Mouse (Mus musculus) liver, embryonic 11.5 days (tissue): ENCODE results near the gene Nebl. TPM values are rescaled to one million over a fixed set of nuclear protein-coding genes. Genes with fewer than 3 reads are reported as not detected.

ENCODE experiments used
- ATAC-seq: fragments of 200-750 bp; cut with Nextera tagmentation; replicated peaks from 2 replicates; pipeline ENCODE4 v1.8.0; 2017; ENCODE audit warnings: moderate number of reproducible peaks, mild to moderate bottlenecking, moderate TSS enrichment, moderate library complexity; ENCODE audit not compliant: low FRiP score
- DNase-seq: peaks from one replicate; pipeline ENCODE4 v3.0.0-alpha.2; 2017; ENCODE audit warnings: low spot score
- H3K27ac ChIP-seq: fragments of 300-500 bp; sonication (generic); 2 replicates; pipeline ENCODE4 v1.5.1; 2014; ENCODE audit warnings: mild to moderate bottlenecking, low read depth, low read length, control low read depth
- H3K27me3 ChIP-seq: fragments of 300-500 bp; sonication (generic); replicated peaks from 2 replicates; pipeline ENCODE4 v1.6.1; 2014; ENCODE audit warnings: low read length, mixed read lengths; ENCODE audit not compliant: control insufficient read depth, insufficient read depth
- H3K36me3 ChIP-seq: fragments of 300-500 bp; sonication (generic); 2 replicates; pipeline ENCODE4 v1.6.1; 2014; ENCODE audit warnings: mild to moderate bottlenecking, low read length, moderate library complexity, mixed read lengths; ENCODE audit not compliant: control insufficient read depth, insufficient read depth
- H3K4me1 ChIP-seq: fragments of 300-500 bp; sonication (generic); replicated peaks from 2 replicates; pipeline ENCODE4 v1.6.1; 2014; ENCODE audit warnings: low read length, mixed read lengths; ENCODE audit not compliant: control insufficient read depth, insufficient read depth
- H3K4me2 ChIP-seq: fragments of 300-500 bp; sonication (generic); 2 replicates; pipeline ENCODE4 v1.6.1; 2014; ENCODE audit warnings: mild to moderate bottlenecking, control low read depth, moderate library complexity
- H3K4me3 ChIP-seq: fragments of 300-500 bp; sonication (generic); 2 replicates; pipeline ENCODE4 v1.5.1; 2014; ENCODE audit warnings: low read depth, low read length, control low read depth
- H3K9ac ChIP-seq: fragments of 300-500 bp; sonication (generic); 2 replicates; pipeline ENCODE4 v1.6.1; 2014; ENCODE audit warnings: low read depth, low read length, control low read depth
- H3K9me3 ChIP-seq: fragments of 300-500 bp; sonication (generic); 2 replicates; pipeline ENCODE4 v1.6.1; 2016; ENCODE audit warnings: low read length, inconsistent platforms, mixed read lengths; ENCODE audit not compliant: control insufficient read depth
- WGBS: fragments of 180-500 bp; shearing (Covaris S2); extraction: QIAGEN DNeasy Blood & Tissue Kit; methylation state at CpG from one replicate; pipeline ENCODE4 v1.1.7; 2014; 5-methylcytosine and 5-hydroxymethylcytosine counted together
- polyA plus RNA-seq: library from polyadenylated mRNA; unstranded; fragments of >200 nt; fragmentation: Nextera tagmentation; extraction: Ambion mirVana; gene quantifications from 2 replicates; pipeline ENCODE4 v1.2.1, GENCODE M21; 2014

The Nebl gene
- polyA plus RNA-seq, 1 experiment from 2014 or later, result 3.1 TPM

DNA sequence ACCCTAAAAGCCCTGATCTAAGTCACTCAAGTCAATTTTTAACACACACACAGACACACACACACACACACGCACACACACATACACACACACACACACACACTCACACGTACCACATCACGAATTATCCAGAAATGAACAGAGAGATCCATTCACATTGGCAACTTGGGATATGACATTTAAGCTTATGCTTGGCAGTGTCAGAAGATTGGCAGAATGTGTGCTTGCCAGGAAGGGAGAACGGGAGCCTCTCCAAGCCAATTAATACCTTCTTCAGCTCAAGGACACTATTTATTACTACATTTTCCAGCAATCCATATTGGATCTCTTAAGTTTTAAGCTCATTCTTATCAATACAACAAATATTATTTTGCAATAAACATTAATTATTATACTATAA is 303.1 kb downstream of the Nebl start:
- Histone ChIP-seq H3K4me1 (no peaks in the 10 kb centered on the region), H3K27me3 (no peaks in the 10 kb centered on the region), H3K9me3 (no peaks in the 10 kb centered on the region), H3K4me3 (no peak overlapping the region), H3K4me2 (no peak overlapping the region), H3K36me3 (no peaks in the 10 kb centered on the region), H3K27ac (no peak overlapping the region), H3K9ac (no peak overlapping the region)
- DNase-seq (no peak), ATAC-seq (no peak)
- WGBS, result 82% methylated on average over 4 of the region's 4 CpGs

DNA sequence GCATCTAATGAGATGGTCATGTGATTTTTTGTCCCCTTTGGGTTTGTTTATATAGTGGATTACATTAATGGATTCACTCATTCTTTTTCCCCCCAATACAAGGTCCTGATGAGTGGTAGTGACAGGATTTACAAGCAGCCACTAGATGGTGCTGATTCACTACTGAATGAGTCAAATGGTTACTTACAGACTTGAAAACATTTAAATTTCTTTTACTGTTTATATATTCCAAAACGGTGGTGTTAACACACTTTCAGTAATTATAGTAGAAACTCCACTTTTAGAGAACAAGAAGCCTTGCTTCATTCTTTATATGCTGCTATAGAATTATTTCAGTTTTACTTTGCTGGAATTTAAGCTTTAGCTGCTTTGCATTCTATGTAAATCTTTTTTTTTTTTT is 308.3 kb downstream of the Nebl start:
- 8% methylated on average over 1 of the region's 1 CpGs for WGBS
- Histone ChIP-seq H3K9ac (no peak overlapping the region), H3K4me1 (no peaks in the 10 kb centered on the region), H3K4me2 (no peak overlapping the region), H3K36me3 (no peaks in the 10 kb centered on the region), H3K9me3 (no peaks in the 10 kb centered on the region), H3K27ac (no peak overlapping the region), H3K27me3 (no peaks in the 10 kb centered on the region), H3K4me3 (no peak overlapping the region)
- ATAC-seq (no peak), DNase-seq (no peak)

DNA sequence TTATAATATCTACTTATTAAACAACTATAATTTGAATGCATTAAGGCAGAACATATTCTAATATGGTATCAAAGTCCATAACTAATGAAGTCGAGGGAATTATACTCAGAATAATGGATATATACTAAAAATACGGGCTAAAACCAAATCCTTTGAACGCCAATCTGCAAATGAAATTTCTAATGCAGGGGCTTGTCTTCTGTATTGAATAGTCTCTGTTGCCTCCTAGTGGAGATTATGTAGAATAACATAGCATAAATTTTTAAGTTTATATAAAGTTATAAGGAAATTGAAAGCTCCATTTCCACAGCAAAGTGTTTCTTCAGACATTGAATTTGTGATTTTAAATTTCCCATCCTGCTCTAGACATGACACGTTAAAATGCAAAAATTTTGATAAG is 315.9 kb downstream of the Nebl start:
- WGBS, result 19% methylated on average over 4 of the region's 4 CpGs
- Histone ChIP-seq H3K36me3 (no peaks in the 10 kb centered on the region), H3K9ac (no peak overlapping the region), H3K4me1 (no peaks in the 10 kb centered on the region), H3K27ac (no peak overlapping the region), H3K9me3 (no peaks in the 10 kb centered on the region), H3K4me3 (no peak overlapping the region), H3K27me3 (no peaks in the 10 kb centered on the region), H3K4me2 (no peak overlapping the region)
- ATAC-seq (no peak), DNase-seq (no peak)

DNA sequence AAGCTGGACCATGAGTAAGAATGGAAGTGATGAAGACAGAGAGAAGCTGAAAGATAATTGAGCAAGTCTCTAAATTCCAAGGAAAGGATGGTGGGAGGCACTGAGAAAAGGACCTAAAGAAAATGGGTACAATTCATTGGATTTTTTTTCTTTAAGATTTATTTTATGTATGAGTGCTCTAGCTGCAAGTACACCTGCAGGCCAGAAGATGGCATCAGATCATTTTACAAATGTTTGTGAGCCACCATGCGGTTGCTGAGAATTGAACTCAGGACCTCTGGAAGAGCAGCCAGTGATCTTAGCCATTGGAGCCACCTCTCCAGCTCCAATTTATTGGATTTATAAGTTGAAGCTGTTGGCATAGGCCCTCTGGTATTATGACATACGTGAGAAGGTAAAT is 316.9 kb downstream of the Nebl start:
- Histone ChIP-seq H3K9me3 (no peaks in the 10 kb centered on the region), H3K4me3 (no peak overlapping the region), H3K27me3 (no peaks in the 10 kb centered on the region), H3K36me3 (no peaks in the 10 kb centered on the region), H3K4me2 (no peak overlapping the region), H3K9ac (no peak overlapping the region), H3K4me1 (no peaks in the 10 kb centered on the region), H3K27ac (no peak overlapping the region)
- DNase-seq (no peak), ATAC-seq (no peak)
- 61% methylated on average over 2 of the region's 2 CpGs for WGBS

DNA sequence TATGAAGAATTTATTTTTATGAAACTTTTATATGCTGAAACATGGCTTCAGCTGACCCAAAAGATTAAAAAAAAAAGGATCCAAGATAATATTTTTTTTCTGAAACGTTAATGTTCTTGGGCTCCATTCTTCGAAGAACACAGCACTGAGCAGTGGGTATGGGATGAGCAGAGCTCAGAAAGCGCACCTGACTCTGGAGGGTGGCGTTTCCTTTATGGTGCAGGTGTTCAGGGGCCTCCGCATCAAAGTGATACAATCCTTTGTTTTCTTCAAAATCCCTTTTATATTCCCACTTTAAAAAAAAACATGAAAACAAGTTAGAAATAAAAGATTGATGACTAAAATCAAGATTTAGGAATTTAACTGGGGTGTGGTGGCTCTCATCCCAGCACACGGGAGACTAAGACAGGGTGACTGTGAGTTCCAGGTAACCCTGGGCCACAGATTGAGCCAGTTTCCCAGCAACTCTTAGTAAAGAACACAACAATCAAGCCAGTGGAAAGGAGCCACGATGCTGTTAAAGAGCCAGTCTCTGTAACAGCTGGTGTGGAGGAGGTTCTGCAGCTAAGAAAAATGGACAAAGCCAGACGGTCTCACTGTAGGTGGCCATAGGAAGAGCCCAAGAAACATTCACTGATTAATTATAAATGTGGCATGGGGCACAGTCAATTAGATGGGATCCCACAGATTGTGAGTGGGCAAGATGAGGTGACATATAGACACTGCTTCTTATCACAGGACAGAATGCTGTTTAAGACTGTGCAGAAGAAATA is 317.6 kb downstream of the Nebl start:
- H3K4me2 ChIP-seq, result no peak overlapping the region
- H3K9me3 ChIP-seq, result no peaks in the 10 kb centered on the region
- DNase-seq, result no peak
- H3K9ac ChIP-seq, result no peak overlapping the region
- whole genome bisulfite sequencing, result 75% methylated on average over 8 of the region's 8 CpGs
- no peak overlapping the region for H3K4me3 ChIP-seq
- no peaks in the 10 kb centered on the region for H3K27me3 ChIP-seq
- no peaks in the 10 kb centered on the region for H3K36me3 ChIP-seq
- H3K27ac ChIP-seq, result no peak overlapping the region
- ATAC-seq, result no peak
- no peaks in the 10 kb centered on the region for H3K4me1 ChIP-seq

DNA sequence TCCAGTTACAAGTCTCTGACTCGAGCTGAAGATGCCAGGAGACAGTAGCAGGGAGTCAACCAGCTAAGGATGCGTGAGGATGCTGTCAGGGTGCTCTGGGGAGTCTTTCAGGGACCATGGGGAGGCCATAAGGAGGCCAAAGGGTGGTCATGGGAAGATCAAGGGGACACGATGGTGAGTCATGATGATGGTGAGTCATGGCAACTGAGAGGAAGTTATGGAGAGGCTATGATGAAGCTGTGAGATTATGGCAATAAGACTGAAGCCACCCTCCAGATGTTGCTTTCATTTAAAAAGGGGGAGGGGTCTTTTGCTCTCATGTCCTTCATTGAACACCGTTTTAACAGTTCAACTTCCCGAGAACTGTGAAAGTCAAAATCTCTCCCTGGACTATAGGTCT is 322.0 kb downstream of the Nebl start:
- 66% methylated on average over 5 of the region's 5 CpGs for WGBS
- Histone ChIP-seq H3K4me1 (no peaks in the 10 kb centered on the region), H3K9ac (no peak overlapping the region), H3K36me3 (no peaks in the 10 kb centered on the region), H3K27me3 (no peaks in the 10 kb centered on the region), H3K4me3 (no peak overlapping the region), H3K9me3 (no peaks in the 10 kb centered on the region), H3K27ac (no peak overlapping the region), H3K4me2 (no peak overlapping the region)
- DNase-seq (no peak), ATAC-seq (no peak)

DNA sequence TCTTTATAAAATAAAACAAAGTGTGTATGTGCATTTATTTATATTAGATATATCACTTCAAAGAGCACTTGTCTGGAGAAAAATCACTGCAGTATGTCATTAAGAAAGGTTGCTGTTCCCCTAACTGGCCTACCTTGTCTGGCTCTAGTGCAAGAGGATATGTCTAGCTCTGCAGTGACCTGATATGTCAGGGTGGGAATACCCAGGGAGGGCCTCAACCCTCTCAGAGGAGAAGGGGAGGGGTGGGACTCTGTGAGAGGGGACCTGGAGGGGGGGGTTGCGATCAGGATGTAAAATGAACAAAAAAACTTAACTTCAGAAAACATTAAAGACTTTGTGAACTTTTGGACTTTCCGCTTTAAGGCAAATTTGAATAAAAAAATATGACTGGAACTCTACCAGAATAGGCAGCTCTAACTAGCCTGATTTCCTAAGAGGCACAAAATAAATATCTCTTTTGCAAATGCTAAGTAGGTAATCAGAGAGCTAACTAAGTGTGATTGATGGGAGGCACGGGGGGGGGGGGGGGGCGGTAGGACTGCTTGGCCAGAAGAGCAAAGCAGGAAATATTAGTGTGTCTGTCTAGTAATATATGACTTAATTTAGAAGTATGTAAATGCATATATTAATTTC is 325.2 kb downstream of the Nebl start:
- no peak overlapping the region for H3K27ac ChIP-seq
- no peak overlapping the region for H3K4me2 ChIP-seq
- DNase-seq (no peak), ATAC-seq (no peak)
- no peak overlapping the region for H3K9ac ChIP-seq
- no peak overlapping the region for H3K4me3 ChIP-seq
- no peaks in the 10 kb centered on the region for H3K36me3 ChIP-seq
- WGBS, result 62% methylated on average over 4 of the region's 4 CpGs
- no peaks in the 10 kb centered on the region for H3K9me3 ChIP-seq
- H3K4me1 ChIP-seq, result no peaks in the 10 kb centered on the region
- H3K27me3 ChIP-seq, result no peaks in the 10 kb centered on the region

DNA sequence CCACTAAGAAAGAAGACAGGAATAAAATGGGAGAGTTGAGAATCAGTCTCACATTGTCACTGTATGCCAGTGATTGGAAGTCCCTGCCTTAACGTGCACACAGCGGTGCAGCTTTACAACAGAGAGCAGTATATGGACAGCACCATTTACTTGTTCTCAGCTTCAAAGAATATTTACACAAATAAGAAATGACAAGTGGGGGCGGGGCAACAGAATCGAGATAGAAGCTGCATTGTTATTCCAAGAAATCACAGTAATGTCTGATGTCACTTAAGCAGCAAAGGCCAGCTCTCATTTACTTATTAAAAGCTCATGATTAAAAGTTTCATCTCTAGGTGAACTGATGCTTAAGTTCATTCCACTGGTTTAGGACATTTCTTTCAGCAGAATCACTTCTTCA is 328.8 kb downstream of the Nebl start:
- Histone ChIP-seq H3K9ac (no peak overlapping the region), H3K4me3 (no peak overlapping the region), H3K27ac (no peak overlapping the region), H3K4me1 (no peaks in the 10 kb centered on the region), H3K27me3 (no peaks in the 10 kb centered on the region), H3K4me2 (no peak overlapping the region), H3K9me3 (no peaks in the 10 kb centered on the region), H3K36me3 (no peaks in the 10 kb centered on the region)
- ATAC-seq, result no peak
- no peak for DNase-seq
- 80% methylated on average over 4 of the region's 4 CpGs for WGBS

DNA sequence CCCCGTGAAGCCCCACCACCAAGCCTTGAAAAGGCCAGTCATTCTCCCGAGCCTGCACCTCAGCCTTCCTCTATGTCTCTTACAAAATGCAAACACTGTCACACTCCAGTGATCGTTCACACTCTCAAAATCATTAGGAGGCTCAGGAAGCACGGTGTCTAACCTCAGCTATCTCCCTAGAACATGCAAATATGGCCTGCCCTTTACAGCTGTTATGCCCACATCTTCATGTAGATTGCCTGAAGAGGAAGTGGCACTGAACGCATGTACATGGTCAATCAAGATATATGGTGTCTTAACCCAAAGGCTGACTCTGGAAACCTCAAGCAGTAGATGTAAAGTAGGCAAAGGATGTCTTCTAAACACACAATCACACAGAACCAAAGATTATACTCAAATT is 335.0 kb downstream of the Nebl start:
- DNase-seq (no peak), ATAC-seq (no peak)
- H3K27ac ChIP-seq, result no peak overlapping the region
- H3K9me3 ChIP-seq, result no peaks in the 10 kb centered on the region
- WGBS, result 55% methylated on average over 5 of the region's 5 CpGs
- no peak overlapping the region for H3K4me2 ChIP-seq
- H3K9ac ChIP-seq, result no peak overlapping the region
- H3K4me3 ChIP-seq, result no peak overlapping the region
- no peaks in the 10 kb centered on the region for H3K36me3 ChIP-seq
- no peaks in the 10 kb centered on the region for H3K27me3 ChIP-seq
- no peaks in the 10 kb centered on the region for H3K4me1 ChIP-seq
